Mouse (Mus musculus) midbrain, embryonic 15.5 days (tissue): ENCODE results near the gene Dscam. TPM values are rescaled to one million over a fixed set of nuclear protein-coding genes. Genes with fewer than 3 reads are reported as not detected.

Source experiments
- ATAC-seq: fragments of 200-750 bp; cut with Nextera tagmentation; replicated peaks from 2 replicates; pipeline ENCODE4 v1.8.0; 2017; ENCODE audit warnings: moderate TSS enrichment
- H3K27ac ChIP-seq: fragments of 300-500 bp; sonication (generic); 2 replicates; pipeline ENCODE4 v1.5.1; 2015; ENCODE audit warnings: mild to moderate bottlenecking, inconsistent platforms
- H3K27me3 ChIP-seq: fragments of 300-500 bp; sonication (generic); replicated peaks from 2 replicates; pipeline ENCODE4 v1.6.1; 2015; ENCODE audit warnings: inconsistent platforms
- H3K36me3 ChIP-seq: fragments of 300-500 bp; sonication (generic); replicated peaks from 2 replicates; pipeline ENCODE4 v1.6.1; 2015; ENCODE audit warnings: inconsistent platforms
- H3K4me1 ChIP-seq: fragments of 300-500 bp; sonication (generic); 2 replicates; pipeline ENCODE4 v1.6.1; 2015; ENCODE audit warnings: inconsistent platforms
- H3K4me2 ChIP-seq: fragments of 300-500 bp; sonication (generic); 2 replicates; pipeline ENCODE4 v1.6.1; 2015; ENCODE audit warnings: inconsistent platforms, mild to moderate bottlenecking, moderate library complexity
- H3K4me3 ChIP-seq: fragments of 300-500 bp; sonication (generic); 2 replicates; pipeline ENCODE4 v1.5.1; 2015; ENCODE audit warnings: mild to moderate bottlenecking, inconsistent platforms
- H3K9ac ChIP-seq: fragments of 300-500 bp; sonication (generic); 2 replicates; pipeline ENCODE4 v1.6.1; 2015; ENCODE audit warnings: mild to moderate bottlenecking, inconsistent platforms
- H3K9me3 ChIP-seq: fragments of 300-500 bp; sonication (generic); 2 replicates; pipeline ENCODE4 v1.6.1; 2016; ENCODE audit warnings: inconsistent platforms
- WGBS: fragments of 180-500 bp; shearing (Covaris S2); methylation state at CpG from one replicate; pipeline ENCODE4 v1.1.7; 2015; ENCODE audit warnings: mixed read lengths; 5-methylcytosine and 5-hydroxymethylcytosine counted together
- polyA plus RNA-seq: library from polyadenylated mRNA; unstranded; fragments of >200 nt; fragmentation: Nextera tagmentation; extraction: Ambion mirVana; gene quantifications from 2 replicates; pipeline ENCODE4 v1.2.1, GENCODE M21; 2015

Dscam gene
- polyA plus RNA-seq, 1 experiment from 2014 or later, result 16.2 TPM

- no peak overlapping the region for H3K4me2 ChIP-seq
- H3K9ac ChIP-seq, result no peak overlapping the region
- WGBS, result 63% methylated on average over 4 of the region's 4 CpGs
- ATAC-seq, result no peak
- peaks cover 7% of the 10 kb centered on the region; the same call in 1 of the 2 replicates for H3K36me3 ChIP-seq
- no peak overlapping the region for H3K27ac ChIP-seq
- no peaks in the 10 kb centered on the region for H3K27me3 ChIP-seq
- peaks cover 2% of the 10 kb centered on the region; the same call in 1 of the 2 replicates for H3K4me1 ChIP-seq
- no peaks in the 10 kb centered on the region for H3K9me3 ChIP-seq
- H3K4me3 ChIP-seq, result no peak overlapping the region
Observed at GRCm38 (mm10) chr16:96711935-96712334, 458.6 kb downstream of the Dscam start.

- WGBS, result 87% methylated on average over 3 of the region's 3 CpGs
Observed at GRCm38 (mm10) chr16:96700551-96700950, 470.0 kb downstream of the Dscam start.

GRCm38 (mm10) chr16:96695882-96696281 is 474.7 kb downstream of the Dscam start:
- peak; percentile 67 for ATAC-seq
- Histone ChIP-seq H3K27ac (peak overlapping the region; percentile 7; the same call in 1 of the 2 replicates), H3K9ac (0 out of 2 replicates have a peak overlapping the region, but pooled peaks have one; percentile 2), H3K4me3 (no peak overlapping the region), H3K9me3 (no peaks in the 10 kb centered on the region), H3K4me1 (peaks cover 23% of the 10 kb centered on the region), H3K27me3 (no peaks in the 10 kb centered on the region), H3K4me2 (no peak overlapping the region), H3K36me3 (no peaks in the 10 kb centered on the region)
- 47% methylated on average over 4 of the region's 4 CpGs for WGBS

More at GRCm38 (mm10) chr16:96700551-96700950, 470.0 kb downstream of the Dscam start:
- Histone ChIP-seq H3K4me1 (0 out of 2 replicates have a peak, but pooled peaks cover 7% of the 10 kb centered on the region), H3K4me2 (no peak overlapping the region), H3K9me3 (no peaks in the 10 kb centered on the region), H3K4me3 (no peak overlapping the region), H3K36me3 (no peaks in the 10 kb centered on the region), H3K9ac (no peak overlapping the region), H3K27me3 (no peaks in the 10 kb centered on the region), H3K27ac (no peak overlapping the region)
- ATAC-seq, result no peak

- no peaks in the 10 kb centered on the region for H3K36me3 ChIP-seq
- no peaks in the 10 kb centered on the region for H3K9me3 ChIP-seq
- peaks cover 39% of the 10 kb centered on the region for H3K4me1 ChIP-seq
- H3K4me2 ChIP-seq, result no peak overlapping the region
- H3K27me3 ChIP-seq, result no peaks in the 10 kb centered on the region
- no peak overlapping the region for H3K4me3 ChIP-seq
- WGBS, result 86% methylated on average over 6 of the region's 6 CpGs
- H3K9ac ChIP-seq, result no peak overlapping the region
- H3K27ac ChIP-seq, result no peak overlapping the region
- ATAC-seq, result no peak
Observed at GRCm38 (mm10) chr16:96691576-96691975, 479.0 kb downstream of the Dscam start.

GRCm38 (mm10) chr16:96690052-96690451 is 480.5 kb downstream of the Dscam start:
- 0% methylated on average over 2 of the region's 2 CpGs for WGBS
- no peak overlapping the region for H3K9ac ChIP-seq
- H3K9me3 ChIP-seq, result no peaks in the 10 kb centered on the region
- H3K4me1 ChIP-seq, result peaks cover 32% of the 10 kb centered on the region
- no peaks in the 10 kb centered on the region for H3K36me3 ChIP-seq
- ATAC-seq, result peak; percentile 53
- no peak overlapping the region for H3K4me2 ChIP-seq
- H3K4me3 ChIP-seq, result no peak overlapping the region
- H3K27ac ChIP-seq, result peak overlapping the region; percentile 58
- H3K27me3 ChIP-seq, result no peaks in the 10 kb centered on the region

- Histone ChIP-seq H3K27ac (peak overlapping the region; percentile 58), H3K4me2 (no peak overlapping the region), H3K9ac (no peak overlapping the region), H3K27me3 (no peaks in the 10 kb centered on the region), H3K36me3 (no peaks in the 10 kb centered on the region), H3K4me1 (peaks cover 35% of the 10 kb centered on the region), H3K4me3 (no peak overlapping the region), H3K9me3 (no peaks in the 10 kb centered on the region)
- ATAC-seq, result no peak
- WGBS, result 21% methylated on average over 1 of the region's 1 CpGs
Observed at GRCm38 (mm10) chr16:96689419-96689818, 481.1 kb downstream of the Dscam start.

GRCm38 (mm10) chr16:96685065-96685464 is 485.5 kb downstream of the Dscam start:
- no peak overlapping the region for H3K4me3 ChIP-seq
- H3K27me3 ChIP-seq, result no peaks in the 10 kb centered on the region
- no peak overlapping the region for H3K9ac ChIP-seq
- 0 out of 2 replicates have a peak, but pooled peaks cover 1% of the 10 kb centered on the region for H3K36me3 ChIP-seq
- no peaks in the 10 kb centered on the region for H3K9me3 ChIP-seq
- peaks cover 15% of the 10 kb centered on the region for H3K4me1 ChIP-seq
- no peak for ATAC-seq
- 94% methylated on average over 14 of the region's 14 CpGs for WGBS
- no peak overlapping the region for H3K4me2 ChIP-seq
- peak overlapping the region; percentile 25 for H3K27ac ChIP-seq

- Histone ChIP-seq H3K27me3 (no peaks in the 10 kb centered on the region), H3K9me3 (no peaks in the 10 kb centered on the region), H3K27ac (peak overlapping the region; percentile 25; the same call in 1 of the 2 replicates), H3K9ac (no peak overlapping the region), H3K36me3 (0 out of 2 replicates have a peak, but pooled peaks cover 6% of the 10 kb centered on the region), H3K4me2 (no peak overlapping the region), H3K4me1 (peaks cover 11% of the 10 kb centered on the region; the same call in 1 of the 2 replicates), H3K4me3 (no peak overlapping the region)
- 15% methylated on average over 4 of the region's 4 CpGs for WGBS
- 0 out of 2 replicates have a peak, but pooled peaks have one; percentile 51 for ATAC-seq
Observed at GRCm38 (mm10) chr16:96684581-96684980, 486.0 kb downstream of the Dscam start.

- no peak overlapping the region for H3K27ac ChIP-seq
- no peak overlapping the region for H3K4me2 ChIP-seq
- H3K27me3 ChIP-seq, result no peaks in the 10 kb centered on the region
- ATAC-seq, result no peak
- WGBS, result 83% methylated on average over 5 of the region's 5 CpGs
- no peak overlapping the region for H3K4me3 ChIP-seq
- peaks cover 19% of the 10 kb centered on the region; the same call in 1 of the 2 replicates for H3K36me3 ChIP-seq
- 0 out of 2 replicates have a peak, but pooled peaks cover 3% of the 10 kb centered on the region for H3K4me1 ChIP-seq
- H3K9me3 ChIP-seq, result no peaks in the 10 kb centered on the region
- H3K9ac ChIP-seq, result no peak overlapping the region
Observed at GRCm38 (mm10) chr16:96682289-96682972, 488.1 kb downstream of the Dscam start.

- 0 out of 2 replicates have a peak, but pooled peaks cover 3% of the 10 kb centered on the region for H3K4me1 ChIP-seq
- H3K36me3 ChIP-seq, result peaks cover 19% of the 10 kb centered on the region; the same call in 1 of the 2 replicates
- no peak for ATAC-seq
- H3K4me3 ChIP-seq, result no peak overlapping the region
- no peaks in the 10 kb centered on the region for H3K27me3 ChIP-seq
- WGBS, result 89% methylated on average over 8 of the region's 8 CpGs
- H3K9me3 ChIP-seq, result no peaks in the 10 kb centered on the region
- no peak overlapping the region for H3K9ac ChIP-seq
- no peak overlapping the region for H3K4me2 ChIP-seq
- H3K27ac ChIP-seq, result no peak overlapping the region
Observed at GRCm38 (mm10) chr16:96679981-96680380, 490.6 kb downstream of the Dscam start.

- H3K27ac ChIP-seq, result no peak overlapping the region
- H3K36me3 ChIP-seq, result peaks cover 19% of the 10 kb centered on the region; the same call in 1 of the 2 replicates
- no peaks in the 10 kb centered on the region for H3K27me3 ChIP-seq
- no peak overlapping the region for H3K4me2 ChIP-seq
- no peaks in the 10 kb centered on the region for H3K9me3 ChIP-seq
- H3K4me3 ChIP-seq, result no peak overlapping the region
- ATAC-seq, result no peak
- 52% methylated on average over 2 of the region's 2 CpGs for WGBS
- H3K9ac ChIP-seq, result no peak overlapping the region
- H3K4me1 ChIP-seq, result 0 out of 2 replicates have a peak, but pooled peaks cover 9% of the 10 kb centered on the region
Observed at GRCm38 (mm10) chr16:96677471-96677870, 493.1 kb downstream of the Dscam start.

GRCm38 (mm10) chr16:96676663-96677062 is 493.9 kb downstream of the Dscam start:
- no peak for ATAC-seq
- Histone ChIP-seq H3K4me3 (no peak overlapping the region), H3K4me1 (peaks cover 12% of the 10 kb centered on the region; the same call in 1 of the 2 replicates), H3K9ac (no peak overlapping the region), H3K4me2 (no peak overlapping the region), H3K9me3 (no peaks in the 10 kb centered on the region), H3K27ac (0 out of 2 replicates have a peak overlapping the region, but pooled peaks have one; percentile 4), H3K27me3 (no peaks in the 10 kb centered on the region), H3K36me3 (peaks cover 19% of the 10 kb centered on the region; the same call in 1 of the 2 replicates)
- WGBS, result 81% methylated on average over 1 of the region's 1 CpGs
